Mouse (Mus musculus): ENCODE results near the gene Sorcs2. TPM values are rescaled to one million over a fixed set of nuclear protein-coding genes. Genes with fewer than 3 reads are reported as not detected.
"Not testable (repeated sequence)": the region's sequence is repeated elsewhere in the genome, so short reads cannot be mapped to it uniquely, and the experiment has no call there.

Gene Sorcs2
- polyA plus RNA-seq, 1 experiment from 2014 or later: 6.0 TPM

DNA sequence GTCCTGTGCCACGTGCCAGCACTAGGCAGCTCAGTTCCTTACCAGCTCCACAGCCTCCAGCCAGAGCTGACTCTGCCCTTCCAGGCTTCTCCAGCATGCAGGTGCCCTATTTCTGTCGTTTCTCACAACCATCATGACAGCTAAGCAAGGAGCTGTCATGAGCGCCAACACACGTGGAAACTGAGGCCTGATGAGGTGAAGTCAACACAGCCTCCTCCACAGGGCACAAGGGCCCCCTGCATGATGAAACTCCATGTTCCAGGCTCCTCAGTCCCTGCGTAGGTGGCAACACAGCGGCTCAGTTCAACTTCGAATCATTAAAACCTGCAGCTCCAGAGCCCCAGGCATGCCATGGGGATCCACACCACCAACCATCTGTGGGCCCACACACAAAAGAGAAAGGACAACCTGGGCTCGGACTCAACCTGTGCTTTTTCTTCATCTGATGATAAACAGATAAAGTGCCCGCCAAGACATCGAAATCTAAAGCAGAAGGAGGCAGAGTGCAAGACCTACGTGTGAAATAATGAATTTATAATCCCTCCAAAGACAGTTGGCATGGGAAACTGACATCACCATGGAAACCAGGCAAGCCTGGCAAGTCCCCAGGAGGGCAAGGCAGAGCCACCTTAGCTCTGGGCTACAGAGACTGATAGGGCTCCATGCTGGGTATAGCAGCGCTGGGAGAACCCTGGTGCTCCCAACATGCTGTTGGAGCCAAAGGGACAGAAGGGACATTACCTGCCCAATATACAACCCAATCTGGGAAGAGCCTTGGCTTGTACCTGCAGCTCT, 139.4 kb downstream of the Sorcs2 start:
- Histone ChIP-seq H3K27ac (ENCODE audit: low read depth, low read length) (no peak overlapping the region), H3K27me3 (ENCODE audit: control insufficient read depth, insufficient read depth, low read length) (no peaks in the 10 kb centered on the region), H3K4me2 (replicated peaks; ENCODE audit: low read depth, low read length) (no peak overlapping the region), H3K4me1 (replicated peaks; ENCODE audit: control insufficient read depth, insufficient read depth, low read length) (no peaks in the 10 kb centered on the region), H3K36me3 (ENCODE audit: control insufficient read depth, insufficient read depth, low read length) (no peaks in the 10 kb centered on the region), H3K4me3 (ENCODE audit: low read depth, low read length) (no peak overlapping the region), H3K9ac (ENCODE audit: low read depth, low read length) (no peak overlapping the region), H3K9me3 (ENCODE audit: control insufficient read depth, low read length) (no peaks in the 10 kb centered on the region)
- no peak for ATAC-seq (ENCODE audit: low FRiP score)
- WGBS: 91% methylated on average over 12 of the region's 12 CpGs
- DNase-seq (ENCODE audit: low spot score): no peak

DNA sequence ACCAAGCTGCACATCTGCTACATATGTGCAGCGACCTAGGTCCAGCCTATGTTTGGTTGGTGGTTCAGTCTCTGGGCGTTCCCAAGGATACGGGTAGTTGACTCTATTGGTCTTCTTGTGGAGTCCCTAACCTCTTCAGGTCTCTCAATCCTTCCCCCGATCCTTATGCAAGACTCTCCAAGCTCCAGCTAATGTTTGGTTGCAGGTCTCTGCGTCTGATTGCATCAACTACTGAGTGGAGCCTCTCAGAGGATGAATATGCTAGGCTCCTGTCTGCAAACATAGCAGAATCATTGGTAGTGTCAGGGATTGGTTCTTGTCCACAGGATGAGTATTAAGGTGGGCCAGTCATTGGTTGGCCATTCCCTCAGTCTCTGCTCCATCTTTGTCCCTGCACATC, 140.9 kb downstream of the Sorcs2 start:
- H3K4me1 ChIP-seq (replicated peaks; ENCODE audit: control insufficient read depth, insufficient read depth, low read length): no peaks in the 10 kb centered on the region
- no peaks in the 10 kb centered on the region for H3K9me3 ChIP-seq (ENCODE audit: control insufficient read depth, low read length)
- no peak overlapping the region for H3K9ac ChIP-seq (ENCODE audit: low read depth, low read length)
- H3K4me3 ChIP-seq (ENCODE audit: low read depth, low read length): no peak overlapping the region
- H3K36me3 ChIP-seq (ENCODE audit: control insufficient read depth, insufficient read depth, low read length): no peaks in the 10 kb centered on the region
- ATAC-seq (ENCODE audit: low FRiP score): no peak
- 89% methylated on average over 5 of the region's 5 CpGs for WGBS
- H3K27me3 ChIP-seq (ENCODE audit: control insufficient read depth, insufficient read depth, low read length): no peaks in the 10 kb centered on the region
- no peak for DNase-seq (ENCODE audit: low spot score)
- no peak overlapping the region for H3K27ac ChIP-seq (ENCODE audit: low read depth, low read length)
- H3K4me2 ChIP-seq (replicated peaks; ENCODE audit: low read depth, low read length): no peak overlapping the region

DNA sequence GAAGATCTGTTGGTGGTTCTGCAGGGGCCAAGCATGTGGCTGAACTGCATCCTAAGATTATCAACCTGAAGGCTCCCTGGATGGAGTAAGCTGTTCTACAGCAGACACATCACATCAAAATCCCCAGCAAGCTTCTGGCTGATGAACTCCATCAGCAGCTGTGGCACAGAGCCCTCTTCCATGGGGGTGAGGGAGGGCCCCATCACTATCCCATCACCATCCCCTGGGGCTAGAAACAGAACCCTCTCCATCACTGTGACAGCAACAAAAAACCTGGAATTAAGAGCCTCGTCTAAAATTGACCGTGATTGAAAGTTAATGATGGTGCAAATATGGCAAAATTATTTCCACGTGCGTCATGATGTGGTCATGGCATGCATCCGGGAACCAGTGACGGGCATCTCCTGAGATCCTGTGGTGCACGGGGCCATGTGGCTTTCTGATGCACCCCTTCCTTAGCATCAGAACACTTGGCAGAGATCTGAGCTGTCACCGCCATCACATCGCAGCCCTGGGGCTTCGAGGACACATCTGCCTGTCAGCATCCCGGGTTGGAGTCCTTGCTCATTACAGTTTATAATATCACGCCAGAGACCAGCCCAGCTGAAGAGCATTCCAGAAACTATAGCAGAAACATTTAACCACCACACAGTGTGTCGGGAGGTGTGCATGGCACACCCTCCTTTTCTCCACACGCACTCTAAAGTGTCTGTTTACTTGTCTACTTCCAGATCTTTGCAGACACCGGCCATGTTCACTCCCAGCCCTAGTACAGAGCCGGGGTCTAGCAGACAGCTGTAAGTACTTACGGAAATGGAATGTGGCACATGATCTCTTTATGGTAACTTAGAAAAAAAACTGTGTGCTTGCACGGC, 143.1 kb downstream of the Sorcs2 start:
- peak; percentile 18 for DNase-seq (ENCODE audit: low spot score)
- H3K27ac ChIP-seq (ENCODE audit: low read depth, low read length): no peak overlapping the region
- ATAC-seq (ENCODE audit: low FRiP score): no peak
- H3K4me1 ChIP-seq (replicated peaks; ENCODE audit: control insufficient read depth, insufficient read depth, low read length): no peaks in the 10 kb centered on the region
- no peaks in the 10 kb centered on the region for H3K27me3 ChIP-seq (ENCODE audit: control insufficient read depth, insufficient read depth, low read length)
- H3K36me3 ChIP-seq (ENCODE audit: control insufficient read depth, insufficient read depth, low read length): no peaks in the 10 kb centered on the region
- H3K4me3 ChIP-seq (ENCODE audit: low read depth, low read length): no peak overlapping the region
- 72% methylated on average over 18 of the region's 18 CpGs for WGBS
- H3K9ac ChIP-seq (ENCODE audit: low read depth, low read length): no peak overlapping the region
- H3K9me3 ChIP-seq (ENCODE audit: control insufficient read depth, low read length): no peaks in the 10 kb centered on the region
- no peak overlapping the region for H3K4me2 ChIP-seq (replicated peaks; ENCODE audit: low read depth, low read length)

DNA sequence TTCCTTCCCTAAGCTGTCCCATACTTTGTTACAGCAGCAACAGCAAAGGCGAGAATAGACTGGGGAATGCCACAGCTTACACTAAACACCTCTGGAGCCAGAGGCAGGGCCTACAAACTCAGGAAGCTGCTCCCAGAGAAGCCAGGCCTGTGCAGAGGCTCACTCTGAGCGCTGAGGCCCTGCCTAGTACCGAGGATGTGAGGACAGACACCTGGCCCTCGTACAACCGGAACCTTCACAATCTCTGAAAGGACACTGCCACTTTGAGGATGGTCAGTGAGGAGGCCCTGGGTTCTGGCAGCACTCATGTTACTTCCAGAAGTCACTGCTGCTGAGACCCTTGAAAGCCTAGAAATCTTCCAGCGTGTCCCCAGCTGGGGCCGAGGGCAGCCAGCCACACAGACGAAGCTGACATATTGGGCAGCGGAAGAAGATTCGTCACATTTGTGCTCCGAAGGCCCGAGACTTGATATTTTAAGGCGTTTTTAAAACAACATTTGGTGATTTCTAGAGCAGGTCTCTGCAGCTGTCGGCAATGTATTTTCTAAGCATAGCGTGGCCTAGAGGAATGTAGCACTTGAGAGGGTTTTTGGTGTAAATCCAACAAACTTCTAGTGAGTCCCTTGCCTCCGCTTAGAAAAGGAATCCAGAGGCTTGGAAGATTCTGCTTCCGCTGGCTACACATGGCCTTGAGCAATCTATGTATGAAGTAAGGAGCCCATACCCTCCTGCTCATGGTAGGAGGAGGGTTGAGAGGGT, 145.0 kb downstream of the Sorcs2 start:
- H3K27ac ChIP-seq (ENCODE audit: low read depth, low read length): no peak overlapping the region
- DNase-seq (ENCODE audit: low spot score) (no peak), ATAC-seq (ENCODE audit: low FRiP score) (no peak)
- no peak overlapping the region for H3K9ac ChIP-seq (ENCODE audit: low read depth, low read length)
- no peaks in the 10 kb centered on the region for H3K36me3 ChIP-seq (ENCODE audit: control insufficient read depth, insufficient read depth, low read length)
- H3K27me3 ChIP-seq (ENCODE audit: control insufficient read depth, insufficient read depth, low read length): no peaks in the 10 kb centered on the region
- H3K9me3 ChIP-seq (ENCODE audit: control insufficient read depth, low read length): no peaks in the 10 kb centered on the region
- H3K4me2 ChIP-seq (replicated peaks; ENCODE audit: low read depth, low read length): no peak overlapping the region
- 89% methylated on average over 17 of the region's 17 CpGs for WGBS
- no peak overlapping the region for H3K4me3 ChIP-seq (ENCODE audit: low read depth, low read length)
- H3K4me1 ChIP-seq (replicated peaks; ENCODE audit: control insufficient read depth, insufficient read depth, low read length): no peaks in the 10 kb centered on the region

DNA sequence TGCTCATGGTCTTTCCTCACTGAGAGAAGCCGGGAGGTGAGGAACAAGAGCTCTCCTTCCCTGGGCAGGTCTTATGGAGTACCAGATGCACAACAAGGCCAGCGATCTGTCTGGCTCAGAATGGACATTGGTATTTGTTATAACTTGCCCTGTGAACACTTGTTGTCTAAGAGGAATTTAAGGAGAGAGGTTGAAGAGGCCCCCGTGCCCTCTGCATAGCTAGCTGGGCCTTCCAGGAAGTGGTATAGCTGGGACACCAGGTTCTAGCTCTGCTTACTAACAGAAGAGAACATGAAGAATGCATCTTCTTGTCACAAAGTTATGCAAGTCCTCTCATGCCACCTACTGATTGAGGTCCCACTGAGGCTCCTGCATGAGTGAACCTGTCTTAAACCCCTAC, 149.9 kb downstream of the Sorcs2 start:
- Histone ChIP-seq H3K27me3 (ENCODE audit: control insufficient read depth, insufficient read depth, low read length) (no peaks in the 10 kb centered on the region), H3K36me3 (ENCODE audit: control insufficient read depth, insufficient read depth, low read length) (no peaks in the 10 kb centered on the region), H3K4me3 (ENCODE audit: low read depth, low read length) (no peak overlapping the region), H3K9ac (ENCODE audit: low read depth, low read length) (no peak overlapping the region), H3K9me3 (ENCODE audit: control insufficient read depth, low read length) (no peaks in the 10 kb centered on the region), H3K4me2 (replicated peaks; ENCODE audit: low read depth, low read length) (no peak overlapping the region), H3K27ac (ENCODE audit: low read depth, low read length) (no peak overlapping the region), H3K4me1 (replicated peaks; ENCODE audit: control insufficient read depth, insufficient read depth, low read length) (no peaks in the 10 kb centered on the region)
- ATAC-seq (ENCODE audit: low FRiP score) (no peak), DNase-seq (ENCODE audit: low spot score) (no peak)
- WGBS: 83% methylated on average over 3 of the region's 3 CpGs

DNA sequence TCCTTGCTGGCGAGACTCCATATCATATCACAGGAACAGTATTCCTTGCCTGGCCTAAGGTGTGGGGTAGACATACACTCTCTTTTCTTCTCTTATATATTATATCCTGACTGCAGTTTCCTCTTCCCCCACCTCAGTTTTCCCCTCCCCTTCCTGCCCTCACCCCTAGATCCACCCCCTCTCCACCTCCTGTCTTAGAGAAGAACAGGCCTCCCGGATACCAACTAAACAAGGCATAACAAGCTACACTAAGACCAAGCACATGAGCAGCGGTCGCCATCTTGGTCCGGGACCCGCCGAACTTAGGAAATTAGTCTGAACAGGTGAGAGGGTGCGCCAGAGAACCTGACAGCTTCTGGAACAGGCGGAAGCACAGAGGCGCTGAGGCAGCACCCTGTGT, 160.4 kb downstream of the Sorcs2 start:
- not testable (repeated sequence) for H3K9me3 ChIP-seq (ENCODE audit: control insufficient read depth, low read length); DNase-seq (ENCODE audit: low spot score); H3K27me3 ChIP-seq (ENCODE audit: control insufficient read depth, insufficient read depth, low read length); H3K4me3 ChIP-seq (ENCODE audit: low read depth, low read length); H3K9ac ChIP-seq (ENCODE audit: low read depth, low read length); H3K27ac ChIP-seq (ENCODE audit: low read depth, low read length); H3K4me1 ChIP-seq (replicated peaks; ENCODE audit: control insufficient read depth, insufficient read depth, low read length); ATAC-seq (ENCODE audit: low FRiP score); H3K36me3 ChIP-seq (ENCODE audit: control insufficient read depth, insufficient read depth, low read length); H3K4me2 ChIP-seq (replicated peaks; ENCODE audit: low read depth, low read length)
- WGBS: 92% methylated on average over 7 of the region's 10 CpGs

DNA sequence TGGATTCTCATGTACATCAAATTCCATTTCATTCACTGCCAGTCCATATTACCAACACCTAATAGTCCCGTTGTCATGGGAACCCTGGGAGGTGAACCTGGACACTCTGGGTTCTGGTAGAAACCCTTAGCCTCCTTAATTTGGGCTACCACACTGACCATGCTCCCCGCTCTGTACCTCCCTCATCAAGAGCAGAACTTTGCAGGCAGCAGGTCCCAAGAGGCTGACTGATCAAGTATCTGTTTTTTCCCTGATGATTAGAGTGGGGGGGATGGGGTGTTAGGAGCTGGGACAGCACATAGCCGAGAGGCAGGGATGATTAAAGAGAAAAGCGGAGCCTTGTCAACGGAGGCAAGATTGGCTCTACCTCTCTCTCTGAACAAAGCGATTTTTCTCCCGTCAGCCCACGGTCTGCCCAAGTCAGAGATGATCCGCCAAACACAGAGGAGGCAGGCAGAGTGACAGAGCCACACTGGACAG, 167.6 kb downstream of the Sorcs2 start:
- WGBS: 48% methylated on average over 9 of the region's 9 CpGs
- Histone ChIP-seq H3K4me2 (replicated peaks; ENCODE audit: low read depth, low read length) (no peak overlapping the region), H3K9ac (ENCODE audit: low read depth, low read length) (no peak overlapping the region), H3K27ac (ENCODE audit: low read depth, low read length) (no peak overlapping the region), H3K4me3 (ENCODE audit: low read depth, low read length) (no peak overlapping the region), H3K36me3 (ENCODE audit: control insufficient read depth, insufficient read depth, low read length) (no peaks in the 10 kb centered on the region), H3K27me3 (ENCODE audit: control insufficient read depth, insufficient read depth, low read length) (no peaks in the 10 kb centered on the region; the same call in 1 of the 2 replicates), H3K9me3 (ENCODE audit: control insufficient read depth, low read length) (no peaks in the 10 kb centered on the region), H3K4me1 (replicated peaks; ENCODE audit: control insufficient read depth, insufficient read depth, low read length) (peaks cover 7% of the 10 kb centered on the region; the same call in 1 of the 2 replicates)
- peak; percentile 74 for ATAC-seq (ENCODE audit: low FRiP score)
- peak; percentile 52 for DNase-seq (ENCODE audit: low spot score)
